Mouse (Mus musculus): ENCODE results near the gene Tas2r115.
"Not testable (repeated sequence)": the region's sequence is repeated elsewhere in the genome, so short reads cannot be mapped to it uniquely, and the experiment has no call there.

The Tas2r115 gene

DNA sequence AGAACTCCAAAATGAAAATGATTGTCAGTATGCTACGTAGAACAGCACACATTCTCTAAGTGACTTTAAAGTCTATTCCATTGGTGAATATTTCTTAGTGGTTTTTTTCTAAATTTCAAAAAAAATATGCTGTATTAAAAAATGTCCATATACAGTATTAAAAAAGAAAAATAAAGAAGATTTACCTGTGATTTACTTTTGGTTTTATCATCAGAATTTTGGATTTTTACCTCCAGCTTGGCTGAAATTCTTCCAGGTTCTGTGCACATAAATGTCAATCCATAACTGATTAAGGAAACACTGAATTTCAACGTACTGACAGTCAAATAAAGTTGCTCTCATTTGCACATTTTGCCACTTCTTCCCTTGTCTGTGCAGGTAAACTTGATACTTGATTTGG lies at the start of gene Tas2r115:
Gene Tas2r115 (minus strand): TSS at position 101 of the 400 bp plus-strand sequence.
- DNase-seq: no peak

DNA sequence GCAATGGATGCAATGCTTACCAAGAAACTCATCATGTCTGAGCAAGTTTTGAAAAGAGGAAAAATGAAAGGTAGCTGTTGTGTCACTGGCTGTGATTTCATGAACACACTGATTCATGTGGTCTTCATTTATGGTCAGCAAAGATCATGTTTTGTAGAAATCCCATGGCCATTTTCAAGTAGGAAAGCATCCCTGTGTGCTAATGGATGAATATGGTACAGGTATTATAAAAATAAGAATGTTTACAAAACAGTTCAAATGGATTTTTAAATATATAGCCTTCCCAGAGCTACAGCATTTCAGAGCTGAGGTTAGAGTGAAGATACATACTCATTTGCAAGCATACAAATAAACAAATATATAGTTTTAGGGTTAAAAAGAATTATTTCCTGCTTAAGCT lies 40.2 kb upstream of the Tas2r115 start, which contains the start of gene Tas2r136:
Gene Tas2r136 (minus strand): TSS at position 101 of the 400 bp plus-strand sequence.
- DNase-seq: no peak

DNA sequence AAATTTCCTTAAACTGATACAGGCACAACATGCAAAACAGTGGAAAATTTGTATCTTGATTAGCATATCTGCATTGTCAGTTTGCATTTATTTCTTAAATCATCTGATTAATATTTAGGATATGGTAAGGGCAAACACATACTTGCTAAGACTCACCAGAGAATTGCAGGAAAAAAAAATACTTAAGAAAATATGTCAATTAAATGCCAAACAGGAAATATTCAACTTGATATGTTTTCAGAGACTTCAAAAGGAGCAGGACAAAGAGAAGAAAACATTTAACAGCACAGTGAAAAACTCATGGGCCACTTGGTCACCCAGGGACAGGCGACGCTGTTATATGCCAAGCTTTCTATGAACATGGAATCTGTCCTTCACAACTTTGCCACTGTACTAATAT lies 24.0 kb upstream of the Tas2r115 start, which contains the start of gene Tas2r102:
Gene Tas2r102 (plus strand): TSS at position 301 of the 400 bp plus-strand sequence.
- no peak for DNase-seq

DNA sequence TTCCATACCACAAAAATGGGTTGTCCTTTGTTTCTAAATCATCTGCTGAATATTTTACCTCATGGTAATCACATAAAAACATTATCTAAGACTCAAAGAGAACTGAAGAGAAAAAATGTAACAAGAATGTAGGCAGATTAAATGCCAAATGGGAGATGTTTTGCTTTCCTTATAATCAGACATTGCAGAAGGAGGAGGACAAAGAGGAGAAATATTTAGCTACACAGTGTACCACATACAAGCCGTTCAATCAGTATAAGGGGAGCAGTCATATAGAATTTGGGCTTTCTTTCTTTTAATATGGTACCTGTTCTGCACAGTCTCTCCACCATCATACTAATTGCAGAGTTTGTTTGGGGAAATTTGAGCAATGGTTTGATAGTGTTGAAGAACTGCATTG lies 16.6 kb upstream of the Tas2r115 start, which contains the start of gene Tas2r124:
Gene Tas2r124 (plus strand): TSS at position 301 of the 400 bp plus-strand sequence.
- no peak for DNase-seq

DNA sequence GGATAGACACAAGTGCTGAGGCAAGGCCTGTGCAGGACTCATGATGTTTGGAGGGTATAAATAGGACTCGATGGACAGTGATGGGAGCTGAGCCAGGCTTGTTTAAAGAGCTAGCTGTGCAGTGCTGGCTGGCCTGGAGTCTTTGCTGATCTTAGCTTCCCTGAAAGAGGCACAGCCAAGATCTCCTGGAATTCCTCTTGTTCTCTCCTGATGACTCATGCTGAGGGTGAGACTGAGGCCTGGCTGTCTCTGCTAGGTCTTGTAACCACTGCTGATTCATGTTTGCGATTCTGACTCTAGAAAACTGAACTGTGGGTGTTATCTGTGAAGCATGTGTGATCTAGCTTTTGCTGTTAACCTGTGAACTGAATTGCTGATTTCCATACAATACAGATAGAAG lies 12.4 kb upstream of the Tas2r115 start:
- DNase-seq: no peak

DNA sequence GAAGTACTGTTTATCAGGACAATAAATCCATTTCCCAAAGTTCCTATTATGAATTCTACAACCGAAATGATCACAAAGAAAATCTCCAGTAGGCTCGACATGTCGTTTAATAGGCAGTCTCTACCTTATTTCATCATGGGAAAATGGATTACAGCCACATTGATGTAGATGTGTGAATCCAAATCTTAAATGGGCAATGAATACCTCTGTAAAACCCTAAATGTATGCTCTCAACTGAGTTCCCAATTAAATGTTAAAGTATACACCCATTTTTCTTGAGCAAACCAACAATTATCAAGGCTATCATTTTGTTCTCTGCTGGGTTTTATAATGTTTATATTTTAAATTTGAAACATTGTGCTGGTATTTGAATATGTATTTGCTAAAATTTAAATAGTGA lies 26.0 kb downstream of the Tas2r115 start, which contains the start of gene Tas2r122:
Gene Tas2r122 (minus strand): TSS at position 101 of the 400 bp plus-strand sequence.
- no peak for DNase-seq

DNA sequence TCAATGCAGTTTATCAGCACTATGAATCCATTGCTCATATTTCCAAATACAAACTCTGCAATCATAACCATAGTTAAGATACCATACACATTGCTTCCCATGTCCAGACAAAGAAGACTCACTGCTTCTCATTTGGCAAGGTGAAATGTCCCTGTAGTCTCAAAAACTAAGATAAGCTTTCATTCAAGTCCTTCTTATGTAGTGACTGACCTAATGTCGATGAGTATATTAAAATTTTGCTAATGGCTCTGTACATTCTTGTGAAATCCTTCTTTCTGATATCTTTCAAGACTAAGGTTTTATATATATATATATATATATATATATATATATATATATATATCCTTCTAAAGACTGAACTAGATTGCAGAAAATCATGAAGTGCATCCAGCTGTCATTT lies 36.9 kb downstream of the Tas2r115 start, which contains the start of gene Tas2r121:
Gene Tas2r121 (minus strand): TSS at position 101 of the 400 bp plus-strand sequence.
- no peak for DNase-seq

DNA sequence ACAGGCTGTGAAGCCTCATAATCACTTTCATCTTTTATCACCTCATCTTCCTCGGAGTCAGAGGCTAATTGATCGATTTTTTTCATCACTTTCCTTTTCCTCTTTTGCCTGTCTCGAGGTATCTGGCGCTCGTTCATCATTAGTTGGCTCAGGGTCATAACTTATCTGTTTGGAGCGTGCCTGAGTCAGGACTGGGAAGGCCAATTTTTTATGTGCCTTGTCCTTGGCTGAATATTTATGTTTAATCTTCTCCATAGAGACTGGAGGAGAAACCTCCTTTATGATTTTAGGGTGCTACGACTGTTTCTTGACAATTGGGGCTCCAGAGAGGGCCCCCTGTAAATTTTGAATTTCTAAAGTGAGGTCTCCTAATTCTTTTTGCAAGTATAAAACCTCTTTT lies 46.2 kb downstream of the Tas2r115 start:
- not testable (repeated sequence) for DNase-seq

All from kidney, postnatal 10 days (tissue).